Mouse (Mus musculus): ENCODE measurements around the gene Podxl. TPM values are rescaled to one million over a fixed set of nuclear protein-coding genes. Genes with fewer than 3 reads are reported as not detected.

The Podxl gene
- 0.60 TPM for polyA plus RNA-seq (2012; fragmentation: generic; extraction: Trizol)

DNA sequence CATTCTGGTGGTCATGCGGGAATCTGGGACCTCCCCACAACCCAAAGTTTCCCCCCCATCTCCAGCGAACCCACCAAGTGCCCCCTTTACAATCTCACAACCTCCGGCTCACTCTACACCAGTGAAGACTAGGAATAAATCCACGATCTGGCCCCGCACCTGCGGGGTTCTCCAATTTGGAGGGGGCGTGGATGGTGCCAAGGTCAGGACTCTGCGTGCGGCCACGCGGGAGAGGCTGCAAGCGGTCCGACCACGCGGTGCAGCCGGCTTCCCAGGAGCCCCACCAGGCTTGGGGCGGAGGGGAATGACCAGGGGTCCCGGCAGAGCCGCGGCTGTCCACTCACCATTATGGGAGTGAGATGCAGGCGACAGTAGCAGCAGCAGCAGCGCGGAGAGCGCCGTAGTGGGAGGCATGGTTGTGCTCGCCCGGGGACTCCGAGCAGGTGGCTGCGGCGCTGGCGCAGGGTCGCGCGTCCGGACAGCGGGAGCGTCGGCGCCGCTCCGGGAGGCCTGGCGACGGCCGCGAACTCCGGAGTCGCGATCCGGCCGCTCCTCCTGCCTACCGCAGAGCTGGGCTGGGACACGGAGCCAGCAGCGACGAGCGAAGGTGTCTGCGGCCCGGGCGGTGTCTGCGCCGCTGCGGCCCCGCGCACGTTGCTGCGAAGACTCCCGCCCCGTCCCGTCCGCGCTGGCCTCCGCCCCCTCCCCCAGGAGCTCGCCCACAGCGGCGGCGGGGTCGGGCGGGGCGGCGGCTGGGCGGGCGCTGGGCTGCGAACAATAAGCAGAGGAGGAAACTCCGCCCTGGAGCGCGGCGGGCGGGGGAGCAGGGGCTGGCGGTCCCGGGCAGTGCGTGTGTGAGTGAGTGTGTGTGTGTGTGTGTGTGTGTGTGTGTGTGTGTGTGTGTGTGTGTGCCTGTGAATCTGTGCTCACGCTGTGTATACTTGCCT is at the start of gene Podxl:
Gene Podxl (minus strand): TSS at position 747 of the 947 bp plus-strand sequence.
- no peaks in the 10 kb centered on the region for H3K79me2 ChIP-seq (ENCODE audit: control insufficient read depth, insufficient read depth)
- no peaks in the 10 kb centered on the region for H3K36me3 ChIP-seq (ENCODE audit: control insufficient read depth, insufficient read depth)
- H3K4me3 ChIP-seq = peak within 1 kb of the TSS; percentile 10
- H3ac ChIP-seq (ENCODE audit: control insufficient read depth, insufficient read length) = peak within 1 kb of the TSS; percentile 10
- TF ChIP-seq MAX (IDR thresholded peaks at IDR 0.05; ENCODE audit: low read depth) = no peak
- peak in 1 of 3 experiments; percentile 17 for TF ChIP-seq MYOD1 (IDR thresholded peaks at IDR 0.05; ENCODE audit: control insufficient read depth in 1 of 3, insufficient read length in 2 of 3, low read depth in 2 of 3)
- no peak for TF ChIP-seq CEBPB (IDR thresholded peaks at IDR 0.05; ENCODE audit: insufficient read depth, poor library complexity, severe bottlenecking)
- peak in 1 of 3 experiments; percentile 21 for TF ChIP-seq MYOG (IDR thresholded peaks at IDR 0.05; ENCODE audit: control insufficient read depth in 1 of 3, insufficient read depth in 1 of 3, insufficient read length in 2 of 3, low read depth in 2 of 3)
- no peaks in the 10 kb centered on the region for H3K27me3 ChIP-seq (ENCODE audit: control insufficient read depth, insufficient read depth, insufficient read length)
- peak within 1 kb of the TSS; percentile 70 for H3K4me2 ChIP-seq (ENCODE audit: low read depth)

- H3K4me2 ChIP-seq (ENCODE audit: low read depth) = no peak overlapping the region
- TF ChIP-seq MYOG (IDR thresholded peaks at IDR 0.05; ENCODE audit: control insufficient read depth in 1 of 3, insufficient read depth in 1 of 3, insufficient read length in 2 of 3, low read depth in 2 of 3) = no peak
- TF ChIP-seq POLR2A (IDR thresholded peaks at IDR 0.05; ENCODE audit: insufficient read length, low read depth) = no peak
- no peak for TF ChIP-seq SRF (IDR thresholded peaks at IDR 0.05; ENCODE audit: control insufficient read depth, insufficient read length, low read depth)
- no peak for TF ChIP-seq TCF3 (IDR thresholded peaks at IDR 0.05; ENCODE audit: insufficient read length, low read depth)
- TF ChIP-seq REST (IDR thresholded peaks at IDR 0.05; ENCODE audit: insufficient read depth, insufficient read length) = no peak
- TF ChIP-seq E2F4 (IDR thresholded peaks at IDR 0.05; ENCODE audit: insufficient read depth) = no peak
- no peak for TF ChIP-seq CEBPB (IDR thresholded peaks at IDR 0.05; ENCODE audit: insufficient read depth, poor library complexity, severe bottlenecking)
- TF ChIP-seq TCF12 (IDR thresholded peaks at IDR 0.05; ENCODE audit: insufficient read depth, poor library complexity, severe bottlenecking) = no peak
- TF ChIP-seq MYOD1 (IDR thresholded peaks at IDR 0.05; ENCODE audit: control insufficient read depth in 1 of 3, insufficient read length in 2 of 3, low read depth in 2 of 3) = no peak
- no peak for TF ChIP-seq MAX (IDR thresholded peaks at IDR 0.05; ENCODE audit: low read depth)
- TF ChIP-seq USF1 (IDR thresholded peaks at IDR 0.05; ENCODE audit: low read depth) = no peak
- no peaks in the 10 kb centered on the region for H3K27me3 ChIP-seq (ENCODE audit: control insufficient read depth, insufficient read depth, insufficient read length)
- no peak overlapping the region for H3ac ChIP-seq (ENCODE audit: control insufficient read depth, insufficient read length)
- no peaks in the 10 kb centered on the region for H3K79me2 ChIP-seq (ENCODE audit: control insufficient read depth, insufficient read depth)
- H3K4me3 ChIP-seq = no peak overlapping the region
- no peaks in the 10 kb centered on the region for H3K36me3 ChIP-seq (ENCODE audit: control insufficient read depth, insufficient read depth)
These were observed 48.9 kb upstream of the Podxl start for GRCm38 (mm10) chr6:31612560-31613270.

DNA sequence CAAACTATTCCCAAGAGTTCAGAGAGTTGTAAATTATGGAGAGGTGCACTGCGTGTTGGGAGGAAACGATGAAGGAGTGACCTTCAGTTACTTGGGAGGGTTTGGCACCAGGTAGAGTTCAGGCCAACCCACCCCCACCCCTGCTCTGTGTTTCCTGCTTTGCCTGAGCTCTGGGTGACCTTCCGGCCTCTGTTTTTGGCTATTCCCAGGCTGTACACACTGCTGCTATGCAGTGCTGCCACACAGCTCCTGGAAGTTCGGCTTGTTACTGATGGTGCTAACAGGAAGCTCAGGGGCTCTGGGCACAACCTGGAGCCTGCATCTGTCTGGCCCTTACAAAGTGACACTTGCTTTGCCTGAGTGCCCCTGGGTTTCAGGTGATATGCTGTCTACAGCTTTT is 42.6 kb upstream of the Podxl start:
- Histone ChIP-seq H3K79me2 (ENCODE audit: control insufficient read depth, insufficient read depth) (no peaks in the 10 kb centered on the region), H3ac (ENCODE audit: control insufficient read depth, insufficient read length) (no peak overlapping the region), H3K4me2 (ENCODE audit: low read depth) (no peak overlapping the region), H3K27me3 (ENCODE audit: control insufficient read depth, insufficient read depth, insufficient read length) (no peaks in the 10 kb centered on the region), H3K4me3 (no peak overlapping the region), H3K36me3 (ENCODE audit: control insufficient read depth, insufficient read depth) (no peaks in the 10 kb centered on the region)
- TF ChIP-seq MYOG (IDR thresholded peaks at IDR 0.05; ENCODE audit: control insufficient read depth in 1 of 3, insufficient read depth in 1 of 3, insufficient read length in 2 of 3, low read depth in 2 of 3) = no peak
- TF ChIP-seq MYOD1 (IDR thresholded peaks at IDR 0.05; ENCODE audit: control insufficient read depth in 1 of 3, insufficient read length in 2 of 3, low read depth in 2 of 3) = no peak
- no peak for TF ChIP-seq SRF (IDR thresholded peaks at IDR 0.05; ENCODE audit: control insufficient read depth, insufficient read length, low read depth)
- no peak for TF ChIP-seq USF1 (IDR thresholded peaks at IDR 0.05; ENCODE audit: low read depth)
- no peak for TF ChIP-seq MAX (IDR thresholded peaks at IDR 0.05; ENCODE audit: low read depth)
- no peak for TF ChIP-seq POLR2A (IDR thresholded peaks at IDR 0.05; ENCODE audit: insufficient read length, low read depth)
- no peak for TF ChIP-seq TCF12 (IDR thresholded peaks at IDR 0.05; ENCODE audit: insufficient read depth, poor library complexity, severe bottlenecking)
- no peak for TF ChIP-seq REST (IDR thresholded peaks at IDR 0.05; ENCODE audit: insufficient read depth, insufficient read length)
- TF ChIP-seq TCF3 (IDR thresholded peaks at IDR 0.05; ENCODE audit: insufficient read length, low read depth) = no peak
- no peak for TF ChIP-seq CEBPB (IDR thresholded peaks at IDR 0.05; ENCODE audit: insufficient read depth, poor library complexity, severe bottlenecking)
- TF ChIP-seq E2F4 (IDR thresholded peaks at IDR 0.05; ENCODE audit: insufficient read depth) = no peak
- TF ChIP-seq POLR2AphosphoS2 (IDR thresholded peaks at IDR 0.05; ENCODE audit: insufficient read length, low read depth) = no peak

DNA sequence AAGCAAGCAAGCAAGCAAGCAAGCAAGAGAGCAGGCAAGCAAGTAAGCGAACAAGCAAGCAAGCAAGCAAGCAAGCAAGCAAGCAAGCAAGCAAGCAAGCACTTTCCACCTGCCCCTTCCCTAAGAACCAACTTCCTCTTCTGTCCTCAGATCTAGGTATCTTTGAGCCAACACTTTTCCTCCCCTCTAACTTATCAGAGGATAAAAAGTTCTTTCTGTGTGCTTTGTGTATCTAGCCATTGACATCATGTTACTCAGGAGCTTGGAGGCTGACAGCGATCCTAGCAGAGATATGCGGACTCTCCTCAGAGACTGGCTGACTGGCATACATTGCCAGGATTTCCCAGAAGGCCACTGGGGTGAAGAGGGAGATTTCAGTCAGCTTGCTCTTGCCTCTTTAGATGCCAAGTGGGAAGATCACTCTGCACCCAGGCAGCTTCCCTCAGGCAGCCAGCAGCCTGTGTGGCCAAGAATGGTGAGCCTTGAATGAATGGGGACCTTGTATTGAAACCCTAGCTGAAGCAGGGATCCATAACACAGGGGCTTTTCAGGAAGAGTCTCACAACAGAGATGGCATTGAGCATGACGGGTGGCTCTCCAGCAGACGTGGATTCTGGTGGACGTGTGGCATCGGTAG is 41.0 kb upstream of the Podxl start:
- Histone ChIP-seq H3K4me3 (no peak overlapping the region), H3K36me3 (ENCODE audit: control insufficient read depth, insufficient read depth) (no peaks in the 10 kb centered on the region), H3K27me3 (ENCODE audit: control insufficient read depth, insufficient read depth, insufficient read length) (no peaks in the 10 kb centered on the region), H3K79me2 (ENCODE audit: control insufficient read depth, insufficient read depth) (no peaks in the 10 kb centered on the region), H3ac (ENCODE audit: control insufficient read depth, insufficient read length) (no peak overlapping the region), H3K4me2 (ENCODE audit: low read depth) (no peak overlapping the region)
- TF ChIP-seq CEBPB (IDR thresholded peaks at IDR 0.05; ENCODE audit: insufficient read depth, poor library complexity, severe bottlenecking) (no peak), TCF3 (IDR thresholded peaks at IDR 0.05; ENCODE audit: insufficient read length, low read depth) (no peak), REST (IDR thresholded peaks at IDR 0.05; ENCODE audit: insufficient read depth, insufficient read length) (no peak), TCF12 (IDR thresholded peaks at IDR 0.05; ENCODE audit: insufficient read depth, poor library complexity, severe bottlenecking) (no peak), POLR2AphosphoS2 (IDR thresholded peaks at IDR 0.05; ENCODE audit: insufficient read length, low read depth) (no peak), MYOD1 (IDR thresholded peaks at IDR 0.05; ENCODE audit: control insufficient read depth in 1 of 3, insufficient read length in 2 of 3, low read depth in 2 of 3) (no peak), USF1 (IDR thresholded peaks at IDR 0.05; ENCODE audit: low read depth) (no peak), E2F4 (IDR thresholded peaks at IDR 0.05; ENCODE audit: insufficient read depth) (no peak), MYOG (IDR thresholded peaks at IDR 0.05; ENCODE audit: control insufficient read depth in 1 of 3, insufficient read depth in 1 of 3, insufficient read length in 2 of 3, low read depth in 2 of 3) (no peak), SRF (IDR thresholded peaks at IDR 0.05; ENCODE audit: control insufficient read depth, insufficient read length, low read depth) (no peak)
